Mouse (Mus musculus) kidney, adult 2 months (tissue): Measurements from ENCODE around the gene Ankrd35.
A peak's percentile ranks its signal among the peaks of the same experiment; 100 is the strongest.

Experiments
- CTCF ChIP-seq: fragments of 200-500 bp; conservative IDR thresholded peaks from 2 replicates; pipeline ENCODE4 v1.5.1; 2011; ENCODE audit warnings: low read depth, mild to moderate bottlenecking, control low read depth, low read length, moderate library complexity, mixed read lengths; ENCODE audit not compliant: insufficient read depth, insufficient read length
- POLR2A ChIP-seq: fragments of 200-500 bp; IDR thresholded peaks from one replicate; pipeline ENCODE4 v1.6.1; 2011; ENCODE audit warnings: low read depth, low read length, control low read depth

DNA sequence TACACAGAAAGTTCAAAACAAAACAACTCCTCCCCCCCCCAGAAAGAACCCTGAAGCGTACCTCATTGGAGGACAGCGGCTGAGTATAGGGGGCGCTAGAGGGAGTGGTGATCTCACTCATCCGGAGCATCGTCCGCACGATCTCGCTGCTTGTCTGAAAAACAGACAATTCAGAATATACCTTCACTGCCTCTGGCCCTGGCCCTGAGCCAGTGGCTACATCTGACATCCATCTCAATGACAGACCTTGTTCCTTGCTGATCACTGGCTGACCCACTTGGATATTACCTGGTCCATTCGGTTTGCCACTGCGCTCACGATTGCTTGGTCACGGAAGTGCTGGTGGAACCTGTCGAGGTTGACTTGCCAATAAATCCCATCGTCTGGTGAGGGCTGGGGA is 49.2 kb downstream of the Ankrd35 start:
- TF ChIP-seq CTCF (peak; percentile 44), POLR2A (no peak)
